Mouse (Mus musculus): ENCODE results near the gene Gm45140. TPM values are rescaled to one million over a fixed set of nuclear protein-coding genes. Genes with fewer than 3 reads are reported as not detected.
"Not testable (repeated sequence)": the region's sequence is repeated elsewhere in the genome, so short reads cannot be mapped to it uniquely, and the experiment has no call there.

Gene Gm45140
- polyA plus RNA-seq, 1 experiment from 2014 or later: 2.3 TPM

- no peak for DNase-seq (ENCODE audit: low spot score)
These were observed 57.8 kb downstream of the Gm45140 start, which contains the start of gene Gp9 for GRCm38 (mm10) chr6:87777842-87778241. Gene Gp9, plus strand, starts transcription at chr6:87778072.

- DNase-seq (ENCODE audit: low spot score): no peak
These were observed 58.9 kb downstream of the Gm45140 start for GRCm38 (mm10) chr6:87776663-87777062.

GRCm38 (mm10) chr6:87775588-87776245, 59.9 kb downstream of the Gm45140 start:
- DNase-seq (ENCODE audit: low spot score): no peak

GRCm38 (mm10) chr6:87774909-87775308, 60.7 kb downstream of the Gm45140 start:
- DNase-seq (ENCODE audit: low spot score): no peak

GRCm38 (mm10) chr6:87774466-87774865, 61.1 kb downstream of the Gm45140 start:
- DNase-seq (ENCODE audit: low spot score): no peak

GRCm38 (mm10) chr6:87770626-87771025, 65.0 kb downstream of the Gm45140 start:
- no peak for DNase-seq (ENCODE audit: low spot score)

- not testable (repeated sequence) for DNase-seq (ENCODE audit: low spot score)
These were observed 71.3 kb downstream of the Gm45140 start for GRCm38 (mm10) chr6:87764296-87764695.

- DNase-seq (ENCODE audit: low spot score): peak; percentile 28
These were observed 72.0 kb downstream of the Gm45140 start for GRCm38 (mm10) chr6:87763376-87764280.

GRCm38 (mm10) chr6:87762161-87762560, 73.4 kb downstream of the Gm45140 start:
- no peak for DNase-seq (ENCODE audit: low spot score)

- no peak for DNase-seq (ENCODE audit: low spot score)
These were observed 75.7 kb downstream of the Gm45140 start for GRCm38 (mm10) chr6:87759850-87760249.

- no peak for DNase-seq (ENCODE audit: low spot score)
These were observed 76.2 kb downstream of the Gm45140 start for GRCm38 (mm10) chr6:87759404-87759803.

- DNase-seq (ENCODE audit: low spot score): no peak
These were observed 78.7 kb downstream of the Gm45140 start for GRCm38 (mm10) chr6:87756896-87757295.

- DNase-seq (ENCODE audit: low spot score): no peak
These were observed 80.4 kb downstream of the Gm45140 start for GRCm38 (mm10) chr6:87755196-87755595.

- no peak for DNase-seq (ENCODE audit: low spot score)
These were observed 84.0 kb downstream of the Gm45140 start for GRCm38 (mm10) chr6:87751574-87751973.

- no peak for DNase-seq (ENCODE audit: low spot score)
These were observed 85.2 kb downstream of the Gm45140 start for GRCm38 (mm10) chr6:87750184-87750910.

GRCm38 (mm10) chr6:87748531-87748930, 87.1 kb downstream of the Gm45140 start:
- no peak for DNase-seq (ENCODE audit: low spot score)

GRCm38 (mm10) chr6:87748078-87748477, 87.5 kb downstream of the Gm45140 start:
- DNase-seq (ENCODE audit: low spot score): no peak

GRCm38 (mm10) chr6:87746849-87747248, 88.7 kb downstream of the Gm45140 start:
- DNase-seq (ENCODE audit: low spot score): no peak

- no peak for DNase-seq (ENCODE audit: low spot score)
These were observed 89.5 kb downstream of the Gm45140 start for GRCm38 (mm10) chr6:87746059-87746458.

GRCm38 (mm10) chr6:87745301-87745700, 90.3 kb downstream of the Gm45140 start:
- DNase-seq (ENCODE audit: low spot score): no peak

GRCm38 (mm10) chr6:87744632-87745031, 91.0 kb downstream of the Gm45140 start:
- no peak for DNase-seq (ENCODE audit: low spot score)

- DNase-seq (ENCODE audit: low spot score): no peak
These were observed 92.3 kb downstream of the Gm45140 start for GRCm38 (mm10) chr6:87743281-87743680.

Data from thymus, postnatal 0 days (tissue).